Mouse (Mus musculus): Measurements from ENCODE around the gene Gna14. TPM values are rescaled to one million over a fixed set of nuclear protein-coding genes. Genes with fewer than 3 reads are reported as not detected.

Gna14 gene
- polyA plus RNA-seq, 1 experiment from 2014 or later, result 9.2 TPM

DNA sequence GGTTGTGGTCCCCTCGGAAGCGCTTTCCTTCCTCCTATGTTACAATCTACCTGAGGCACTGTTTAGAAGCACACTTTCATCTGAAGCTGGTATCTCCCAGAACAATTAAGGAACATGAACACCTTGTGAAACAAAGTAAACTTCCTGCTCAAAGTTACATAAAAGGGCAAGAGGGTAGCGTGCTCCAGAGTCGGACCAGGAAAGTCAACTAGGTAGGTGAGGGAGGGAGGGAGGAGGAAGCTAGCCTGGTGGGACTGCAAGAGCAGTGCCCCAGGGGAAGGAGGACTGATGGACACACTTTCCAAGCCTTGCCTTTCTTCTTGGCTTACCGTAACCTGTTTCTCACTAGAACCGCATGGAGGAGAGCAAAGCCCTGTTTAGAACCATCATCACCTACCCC lies 172.1 kb downstream of the Gna14 start:
- no peak for ATAC-seq (ENCODE audit: low FRiP score, low TSS enrichment)
- Histone ChIP-seq H3K9me3 (ENCODE audit: control insufficient read depth, low read length) (no peaks in the 10 kb centered on the region), H3K4me3 (ENCODE audit: low read length) (no peak overlapping the region), H3K4me1 (ENCODE audit: control insufficient read depth, insufficient read depth, low read length) (no peaks in the 10 kb centered on the region), H3K27ac (ENCODE audit: low read depth, low read length) (no peak overlapping the region), H3K4me2 (replicated peaks; ENCODE audit: low read depth, low read length) (no peak overlapping the region), H3K36me3 (ENCODE audit: control insufficient read depth, insufficient read depth, low read length) (no peaks in the 10 kb centered on the region), H3K27me3 (ENCODE audit: control insufficient read depth, insufficient read depth, low read length) (no peaks in the 10 kb centered on the region), H3K9ac (ENCODE audit: low read depth, low read length) (no peak overlapping the region)
- 77% methylated on average over 6 of the region's 6 CpGs for WGBS

DNA sequence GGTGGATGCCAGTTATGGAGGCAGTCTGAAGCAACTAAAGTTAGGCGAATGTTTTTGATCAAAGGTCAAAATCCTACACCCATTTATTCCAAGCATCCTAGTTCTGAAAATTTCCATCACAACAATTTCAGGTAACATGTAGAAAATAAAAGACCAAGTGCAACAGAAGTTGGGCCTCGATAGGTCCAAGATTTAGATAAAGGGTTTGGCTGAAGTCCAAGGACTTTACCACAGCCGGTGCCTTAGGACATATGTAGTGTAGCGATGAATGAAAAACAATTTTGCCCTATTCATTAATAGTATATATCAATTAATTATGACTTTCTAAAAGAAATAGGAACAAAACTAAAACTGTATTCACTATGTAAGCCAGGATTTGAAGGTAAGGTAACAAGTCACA lies 187.6 kb downstream of the Gna14 start:
- Histone ChIP-seq H3K27ac (ENCODE audit: low read depth, low read length) (no peak overlapping the region), H3K4me2 (replicated peaks; ENCODE audit: low read depth, low read length) (no peak overlapping the region), H3K4me1 (ENCODE audit: control insufficient read depth, insufficient read depth, low read length) (no peaks in the 10 kb centered on the region), H3K36me3 (ENCODE audit: control insufficient read depth, insufficient read depth, low read length) (no peaks in the 10 kb centered on the region), H3K27me3 (ENCODE audit: control insufficient read depth, insufficient read depth, low read length) (no peaks in the 10 kb centered on the region), H3K4me3 (ENCODE audit: low read length) (no peak overlapping the region), H3K9ac (ENCODE audit: low read depth, low read length) (no peak overlapping the region), H3K9me3 (ENCODE audit: control insufficient read depth, low read length) (no peaks in the 10 kb centered on the region)
- 82% methylated on average over 4 of the region's 4 CpGs for WGBS
- ATAC-seq (ENCODE audit: low FRiP score, low TSS enrichment), result no peak

DNA sequence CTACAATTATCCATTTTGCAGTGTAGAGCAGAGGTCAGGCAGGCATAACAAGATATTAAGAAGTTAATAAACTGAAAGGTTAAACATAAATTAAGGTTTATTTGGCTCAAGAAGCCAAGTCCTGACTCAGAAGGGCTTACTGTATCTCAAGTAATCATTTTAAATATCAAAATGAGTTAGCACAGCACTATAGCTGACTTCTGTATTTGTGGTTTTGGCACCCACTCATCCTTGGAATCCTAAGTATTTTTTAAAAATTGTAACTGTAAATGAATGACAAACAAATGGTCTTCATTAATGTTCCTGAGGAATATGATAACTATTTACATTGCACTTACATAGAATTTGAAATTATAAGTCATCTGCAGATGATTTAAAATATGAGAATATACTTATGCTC lies 189.4 kb downstream of the Gna14 start:
- Histone ChIP-seq H3K36me3 (ENCODE audit: control insufficient read depth, insufficient read depth, low read length) (no peaks in the 10 kb centered on the region), H3K27me3 (ENCODE audit: control insufficient read depth, insufficient read depth, low read length) (no peaks in the 10 kb centered on the region), H3K9me3 (ENCODE audit: control insufficient read depth, low read length) (no peaks in the 10 kb centered on the region), H3K4me3 (ENCODE audit: low read length) (no peak overlapping the region), H3K4me2 (replicated peaks; ENCODE audit: low read depth, low read length) (no peak overlapping the region), H3K4me1 (ENCODE audit: control insufficient read depth, insufficient read depth, low read length) (no peaks in the 10 kb centered on the region), H3K27ac (ENCODE audit: low read depth, low read length) (no peak overlapping the region), H3K9ac (ENCODE audit: low read depth, low read length) (no peak overlapping the region)
- ATAC-seq (ENCODE audit: low FRiP score, low TSS enrichment), result no peak

DNA sequence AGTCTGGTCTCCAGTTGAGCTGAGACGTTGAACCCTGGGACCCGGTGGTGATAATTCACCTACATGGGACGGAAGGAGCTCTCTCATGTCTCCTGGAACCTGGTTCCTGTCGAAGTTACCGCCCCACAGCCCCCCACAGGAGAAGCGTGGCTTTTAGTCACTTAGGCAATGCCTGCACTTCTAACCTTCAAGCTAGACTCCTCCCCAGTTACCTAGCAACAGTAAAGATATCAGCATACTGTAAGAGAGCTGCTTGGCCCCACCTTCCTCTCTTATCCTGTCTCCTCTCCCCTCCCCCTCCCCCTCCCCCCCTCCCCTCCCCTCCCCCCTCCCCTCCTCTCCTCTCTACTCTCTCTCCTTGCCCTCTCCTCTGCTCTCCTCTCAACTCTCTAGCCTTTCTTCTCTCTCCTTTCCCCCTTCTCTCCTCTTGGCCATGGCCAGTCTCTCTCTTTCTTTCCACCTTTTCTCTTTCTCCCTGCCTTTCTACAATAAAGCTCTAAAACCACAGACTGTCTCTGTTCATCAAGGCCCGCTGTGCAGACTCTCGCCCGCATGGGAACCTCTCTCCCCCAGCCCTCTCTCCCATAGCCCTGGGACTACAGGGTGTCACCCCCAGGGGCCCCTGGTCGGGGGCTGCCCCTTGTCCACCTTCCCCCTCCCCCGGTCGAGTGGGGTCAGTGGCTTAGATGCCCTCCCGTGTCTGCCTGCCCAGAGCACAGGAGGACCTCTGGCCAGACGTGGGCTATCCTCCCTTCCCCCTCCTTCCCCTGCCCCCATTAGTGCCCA lies 190.2 kb downstream of the Gna14 start:
- Histone ChIP-seq H3K9me3 (ENCODE audit: control insufficient read depth, low read length) (no peaks in the 10 kb centered on the region), H3K4me3 (ENCODE audit: low read length) (no peak overlapping the region), H3K9ac (ENCODE audit: low read depth, low read length) (no peak overlapping the region), H3K36me3 (ENCODE audit: control insufficient read depth, insufficient read depth, low read length) (no peaks in the 10 kb centered on the region), H3K27me3 (ENCODE audit: control insufficient read depth, insufficient read depth, low read length) (no peaks in the 10 kb centered on the region), H3K4me2 (replicated peaks; ENCODE audit: low read depth, low read length) (no peak overlapping the region), H3K4me1 (ENCODE audit: control insufficient read depth, insufficient read depth, low read length) (no peaks in the 10 kb centered on the region), H3K27ac (ENCODE audit: low read depth, low read length) (no peak overlapping the region)
- 24% methylated on average over 14 of the region's 14 CpGs for WGBS
- ATAC-seq (ENCODE audit: low FRiP score, low TSS enrichment), result no peak

All from kidney, embryonic 14.5 days (tissue).